Mouse (Mus musculus) heart, postnatal 25 days (tissue): ENCODE results near the gene Pidd1. TPM values are rescaled to one million over a fixed set of nuclear protein-coding genes. Genes with fewer than 3 reads are reported as not detected.

ENCODE experiments used
- DNase-seq: peaks from one replicate; pipeline ENCODE4 v3.0.0; 2022; ENCODE audit warnings: low spot score
- intact Hi-C: fragments of 180-260 bp; cut with DNase I; formaldehyde crosslinking; loops from one replicate; pipeline ENCODE4 v1.15.1; 2025
- total RNA-seq, 2 experiments: library from RNA; stranded (reverse); gene quantifications; 2 replicates each; pipeline ENCODE4 v1.2.3; 2021

Pidd1 gene
- total RNA-seq, 2 experiments from 2014 or later: 0.39 to 0.86 TPM

- DNase-seq: no peak
- intact Hi-C loops: no loop called here
Observed at GRCm38 (mm10) chr7:141394158-141394557, 49.7 kb downstream of the Pidd1 start.

DNA sequence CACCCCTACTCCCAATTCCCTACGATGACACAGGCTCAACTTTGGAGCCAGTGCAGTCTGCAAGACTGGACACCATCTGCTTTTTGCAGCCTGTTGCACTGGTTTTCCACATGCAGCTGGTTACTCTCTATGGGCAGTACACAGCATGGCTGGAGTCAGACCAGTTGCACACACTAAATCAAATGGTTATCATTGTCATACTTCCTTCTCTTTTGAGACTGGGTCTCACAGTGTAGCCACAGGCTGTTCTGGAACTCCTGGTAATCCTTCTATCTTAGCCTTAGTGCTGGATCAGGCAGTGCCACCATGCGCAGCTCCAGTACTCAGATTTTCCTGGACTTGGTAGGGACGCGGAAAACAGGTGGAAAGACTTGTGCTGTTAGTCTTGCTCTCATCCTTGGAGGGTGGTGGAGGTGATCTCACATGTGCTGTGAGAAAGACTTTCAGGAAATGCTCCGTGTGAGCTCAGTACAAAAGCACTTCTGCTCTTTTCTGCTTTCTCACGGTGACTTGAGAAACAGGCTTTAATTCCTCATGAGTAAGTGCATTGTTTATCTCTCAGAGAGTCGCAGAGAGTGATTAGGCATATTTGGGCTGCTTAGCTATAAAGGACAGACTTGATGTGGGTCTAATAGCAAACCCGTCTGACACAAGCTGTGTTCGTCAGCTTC lies 51.1 kb downstream of the Pidd1 start:
- intact Hi-C loops: no loop called here
- DNase-seq: no peak

GRCm38 (mm10) chr7:141391625-141392551 lies 51.9 kb downstream of the Pidd1 start, which contains the start of gene Taldo1:
Gene Taldo1 (plus strand): TSS chr7:141392199.
- peak; percentile 92 for DNase-seq
- intact Hi-C loops: no loop called here

GRCm38 (mm10) chr7:141390326-141391259 lies 53.2 kb downstream of the Pidd1 start:
- intact Hi-C loops: no loop called here
- no peak for DNase-seq

GRCm38 (mm10) chr7:141388487-141389109 lies 55.2 kb downstream of the Pidd1 start:
- intact Hi-C loops: no loop called here

More at GRCm38 (mm10) chr7:141388487-141389109, 55.2 kb downstream of the Pidd1 start:
- DNase-seq: no peak

Other genes starting within 250 kb of the Pidd1 start
- gene Lrrc56, start 249.9 kb downstream of the Pidd1 start, total RNA-seq: 1 to 10 TPM; 3.2 to 4.7 TPM
- not detected for gene Lmntd2, start 229.9 kb downstream of the Pidd1 start, total RNA-seq
- under 1 TPM; 0.62 to 0.64 TPM for gene Rassf7, start 228.2 kb downstream of the Pidd1 start, total RNA-seq
- gene Phrf1, start 215.2 kb downstream of the Pidd1 start, total RNA-seq: 10 to 100 TPM; 29.8 to 31.6 TPM
- gene Irf7, start 177.5 kb downstream of the Pidd1 start, total RNA-seq: 1 to 10 TPM; 3.4 to 3.6 TPM
- gene Cdhr5, start 167.2 kb downstream of the Pidd1 start, total RNA-seq: not detected
- gene Sct, start 164.9 kb downstream of the Pidd1 start, total RNA-seq: not detected
- gene Drd4, start 152.0 kb downstream of the Pidd1 start, total RNA-seq: not detected
- gene Deaf1, start 116.3 kb downstream of the Pidd1 start, total RNA-seq: 10 to 100 TPM; 16.4 to 17.1 TPM
- 10 to 100 TPM; 13.5 to 13.9 TPM for gene Tmem80, start 116.3 kb downstream of the Pidd1 start, total RNA-seq
- 1 to 10 TPM; 3.2 to 4.3 TPM for gene Eps8l2, start 105.1 kb downstream of the Pidd1 start, total RNA-seq
- gene Taldo1, start 51.8 kb downstream of the Pidd1 start, total RNA-seq: 100 to 1,000 TPM; 124 to 126 TPM
- gene Gatd1, start 29.9 kb downstream of the Pidd1 start, total RNA-seq: 10 to 100 TPM; 13.8 to 14.2 TPM
- under 1 TPM; 0.75 to 0.84 TPM for gene Cend1, start 14.5 kb downstream of the Pidd1 start, total RNA-seq
- 10 to 100 TPM; 58.8 to 72.6 TPM for gene Slc25a22, start 6.1 kb downstream of the Pidd1 start, total RNA-seq
- 100 to 1,000 TPM; 862 to 950 TPM for gene Rplp2, start 3.3 kb upstream of the Pidd1 start, total RNA-seq
- gene Pnpla2, start 11.2 kb upstream of the Pidd1 start, total RNA-seq: 100 to 1,000 TPM; 409 to 426 TPM
- gene Cracr2b, start 17.1 kb upstream of the Pidd1 start, total RNA-seq: 10 to 100 TPM; 19.7 to 23.1 TPM
- 100 to 1,000 TPM; 280 TPM for gene Cd151, start 23.4 kb upstream of the Pidd1 start, total RNA-seq
- gene Polr2l, start 31.1 kb upstream of the Pidd1 start, total RNA-seq: 10 to 100 TPM; 74.3 to 74.7 TPM
- 10 to 100 TPM; 17.5 to 39.0 TPM for gene Tspan4, start 31.2 kb upstream of the Pidd1 start, total RNA-seq
- gene Chid1, start 95.8 kb upstream of the Pidd1 start, total RNA-seq: 10 to 100 TPM; 46.6 to 47.1 TPM
- gene Ap2a2, start 118.1 kb upstream of the Pidd1 start, total RNA-seq: 10 to 100 TPM; 48.9 to 56.1 TPM
- gene Muc6, start 211.3 kb upstream of the Pidd1 start, total RNA-seq: not detected
- not detected for gene Muc2, start 246.3 kb upstream of the Pidd1 start, total RNA-seq